In the genomic region with DNA sequence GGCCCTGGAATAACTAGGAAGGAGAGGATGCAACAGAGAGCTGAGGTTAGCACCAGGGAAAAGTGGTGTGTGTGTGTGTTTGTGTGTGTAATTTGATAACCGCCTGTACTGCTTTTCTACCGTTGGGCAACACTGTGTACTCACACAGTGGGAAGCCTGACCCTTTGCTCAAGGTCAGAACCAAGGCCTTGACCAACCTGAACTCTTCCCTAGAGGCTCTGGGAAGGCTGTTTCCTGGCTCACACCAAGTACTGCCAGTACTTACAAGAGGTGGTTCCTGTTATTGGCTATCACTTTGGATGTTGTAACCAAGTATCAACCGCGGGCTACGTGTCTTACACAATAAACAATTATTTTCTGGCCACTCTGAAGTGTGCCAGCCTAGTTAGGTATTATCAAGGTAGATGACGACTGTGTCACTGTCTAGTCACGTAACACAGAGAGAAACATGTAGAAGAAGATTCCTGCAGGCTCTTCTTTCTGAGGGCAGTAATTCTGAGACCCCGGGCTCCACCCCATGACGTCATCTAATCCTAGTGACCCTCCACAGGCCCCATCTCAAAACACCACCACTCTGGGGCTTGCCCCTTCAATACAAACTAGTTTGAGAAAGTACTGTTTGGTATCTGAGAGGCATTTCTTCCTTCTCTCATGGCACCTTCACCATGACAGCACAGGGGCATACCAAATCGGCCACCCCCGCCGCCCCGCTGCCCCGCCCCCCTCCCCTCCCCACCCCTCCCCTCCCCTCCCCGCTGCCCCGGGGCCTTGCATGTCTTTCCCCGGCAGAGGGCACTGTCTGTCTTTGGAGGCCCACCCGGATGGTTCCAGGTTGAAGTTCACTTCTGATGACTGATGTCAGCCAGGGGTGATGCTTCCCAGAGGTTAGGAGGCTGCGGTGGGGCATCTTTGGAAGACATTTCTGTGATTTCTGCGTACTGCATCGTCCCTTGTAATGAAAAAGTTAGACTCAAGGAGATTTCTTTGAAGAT, we compare ENCODE assay signal across 8 mouse cellular contexts.
DNase-seq lines count a peak whose midpoint lies in the region; ATAC-seq lines count a peak whose summit lies in the region.

No protein-coding gene starts in this region.

- no peaks in the 10 kb centered on the region for H3K36me3 ChIP-seq in forebrain, embryonic 10.5 days (replicated peaks)
- no peaks in the 10 kb centered on the region for H3K36me3 ChIP-seq in hindbrain, embryonic 14.5 days (replicated peaks; ENCODE audit: control insufficient read depth, insufficient read depth)
- H3K36me3 ChIP-seq in liver, embryonic 16.5 days (ENCODE audit: control insufficient read depth, insufficient read depth): no peaks in the 10 kb centered on the region
- no peaks in the 10 kb centered on the region for H3K36me3 ChIP-seq in neural tube, embryonic 13.5 days

- whole genome bisulfite sequencing in forebrain, embryonic 10.5 days: 39% methylated on average over 16 of the region's 21 CpGs
- WGBS in hindbrain, embryonic 14.5 days: 50% methylated on average over 14 of the region's 21 CpGs
- WGBS in liver, embryonic 16.5 days (ENCODE audit: insufficient replicate concordance): 30% methylated on average over 18 of the region's 21 CpGs
- 37% methylated on average over 20 of the region's 21 CpGs for WGBS in neural tube, embryonic 13.5 days

- H3K27ac ChIP-seq in forebrain, embryonic 10.5 days: no peak overlapping the region
- no peak overlapping the region for H3K27ac ChIP-seq in hindbrain, embryonic 14.5 days
- H3K27ac ChIP-seq in liver, embryonic 16.5 days (ENCODE audit: low read length): peak overlapping the region; percentile 60
- no peak overlapping the region for H3K27ac ChIP-seq in neural tube, embryonic 13.5 days (replicated peaks)

- peaks cover 4% of the 10 kb centered on the region; the same call in 1 of the 2 replicates for H3K9me3 ChIP-seq in forebrain, embryonic 10.5 days
- no peaks in the 10 kb centered on the region for H3K9me3 ChIP-seq in hindbrain, embryonic 14.5 days (ENCODE audit: control insufficient read depth, low read length)
- no peaks in the 10 kb centered on the region for H3K9me3 ChIP-seq in liver, embryonic 16.5 days (replicated peaks; ENCODE audit: control insufficient read depth, low read length)
- H3K9me3 ChIP-seq in neural tube, embryonic 13.5 days: 0 out of 2 replicates have a peak, but pooled peaks cover 4% of the 10 kb centered on the region

- H3K27me3 ChIP-seq in forebrain, embryonic 10.5 days (ENCODE audit: poor library complexity, severe bottlenecking): no peaks in the 10 kb centered on the region
- H3K27me3 ChIP-seq in hindbrain, embryonic 14.5 days (ENCODE audit: control insufficient read depth, insufficient read depth, low read length): no peaks in the 10 kb centered on the region
- H3K27me3 ChIP-seq in liver, embryonic 16.5 days (ENCODE audit: control insufficient read depth, insufficient read depth, low read depth, low read length): no peaks in the 10 kb centered on the region
- H3K27me3 ChIP-seq in neural tube, embryonic 13.5 days: no peaks in the 10 kb centered on the region

- peaks cover 14% of the 10 kb centered on the region for H3K4me1 ChIP-seq in forebrain, embryonic 10.5 days
- H3K4me1 ChIP-seq in hindbrain, embryonic 14.5 days (replicated peaks; ENCODE audit: control insufficient read depth, insufficient read depth, low read length): no peaks in the 10 kb centered on the region
- peaks cover 2% of the 10 kb centered on the region for H3K4me1 ChIP-seq in liver, embryonic 16.5 days (ENCODE audit: control insufficient read depth, low read depth, low read length)
- H3K4me1 ChIP-seq in neural tube, embryonic 13.5 days (replicated peaks): peaks cover 2% of the 10 kb centered on the region; the same call in 1 of the 2 replicates

- ATAC-seq in hindbrain, embryonic 14.5 days (ENCODE audit: low FRiP score): peak; percentile 48; the same call in 1 of the 2 replicates
- peak; percentile 79 for ATAC-seq in liver, embryonic 16.5 days (ENCODE audit: low read depth)
- ATAC-seq in neural tube, embryonic 13.5 days (ENCODE audit: low read depth): peak; percentile 34; the same call in 1 of the 2 replicates
- no peak for ATAC-seq in erythroid progenitor cell, adult 5-6 weeks (replicated peaks; ENCODE audit: low FRiP score, poor library complexity, severe bottlenecking)

- H3K4me2 ChIP-seq in hindbrain, embryonic 14.5 days (replicated peaks): peak overlapping the region; percentile 6; the same call in 1 of the 2 replicates
- no peak overlapping the region for H3K4me2 ChIP-seq in liver, embryonic 16.5 days (ENCODE audit: low read depth, low read length)
- H3K4me2 ChIP-seq in neural tube, embryonic 13.5 days: 0 out of 2 replicates have a peak overlapping the region, but pooled peaks have one; percentile 6

- peak; percentile 11 for DNase-seq in gastrocnemius, adult 18-20 months (ENCODE audit: low spot score)
- no peak for DNase-seq in gastrocnemius, postnatal 25 days
- peak; percentile 81 for DNase-seq in R1 (ENCODE audit: low read depth, low spot score)
- peak; percentile 34 for DNase-seq in forebrain, embryonic 10.5 days (ENCODE audit: extremely low spot score, low spot score)
- no peak for DNase-seq in hindbrain, embryonic 14.5 days (ENCODE audit: low spot score)

- peak overlapping the region; percentile 47 for H3K4me3 ChIP-seq in forebrain, embryonic 10.5 days
- H3K4me3 ChIP-seq in hindbrain, embryonic 14.5 days (replicated peaks; ENCODE audit: low read length): no peak overlapping the region
- H3K4me3 ChIP-seq in liver, embryonic 16.5 days (ENCODE audit: low read depth, low read length): peak overlapping the region; percentile 1; the same call in 1 of the 2 replicates
- H3K4me3 ChIP-seq in neural tube, embryonic 13.5 days: no peak overlapping the region

- H3K9ac ChIP-seq in hindbrain, embryonic 14.5 days: no peak overlapping the region
- no peak overlapping the region for H3K9ac ChIP-seq in liver, embryonic 16.5 days (ENCODE audit: low read depth, low read length)
- no peak overlapping the region; the same call in 1 of the 2 replicates for H3K9ac ChIP-seq in neural tube, embryonic 13.5 days

Comparison
In these comparisons a context has a peak if more than half of its experiments do, and no peak if none do; other contexts are left out.
1. DNase-seq: peak in gastrocnemius, adult 18-20 months (single experiment), R1 (single experiment) and forebrain, embryonic 10.5 days (single experiment); none in gastrocnemius, postnatal 25 days (single experiment) and hindbrain, embryonic 14.5 days (single experiment).
2. H3K4me3 ChIP-seq: peak in forebrain, embryonic 10.5 days (single experiment) and liver, embryonic 16.5 days (single experiment); none in hindbrain, embryonic 14.5 days (single experiment) and neural tube, embryonic 13.5 days (single experiment).